Mouse (Mus musculus): Measurements from ENCODE around the gene Wnt5b. TPM values are rescaled to one million over a fixed set of nuclear protein-coding genes. Genes with fewer than 3 reads are reported as not detected.

Wnt5b gene
- polyA plus RNA-seq, 1 experiment from 2014 or later: 4.5 TPM

GRCm38 (mm10) chr6:119480706-119481331 is 63.3 kb downstream of the Wnt5b start:
- peak overlapping the region; percentile 94 for H3K9ac ChIP-seq (ENCODE audit: low read length)
- peak overlapping the region; percentile 85 for H3K4me2 ChIP-seq (replicated peaks; ENCODE audit: low read depth)
- peak; percentile 44 for DNase-seq (ENCODE audit: low spot score)
- H3K36me3 ChIP-seq (ENCODE audit: control insufficient read depth, insufficient read depth, low read length): no peaks in the 10 kb centered on the region; the same call in 1 of the 2 replicates
- H3K4me1 ChIP-seq (replicated peaks; ENCODE audit: control insufficient read depth, insufficient read depth): peaks cover 14% of the 10 kb centered on the region; the same call in 1 of the 2 replicates
- no peaks in the 10 kb centered on the region for H3K9me3 ChIP-seq (ENCODE audit: control insufficient read depth, low read length)
- no peaks in the 10 kb centered on the region for H3K27me3 ChIP-seq (ENCODE audit: control insufficient read depth, insufficient read depth, low read length)
- WGBS: 4% methylated on average over 32 of the region's 33 CpGs
- TF ChIP-seq CTCF (IDR thresholded peaks at IDR 0.05; ENCODE audit: low read depth) (no peak; the same call in 1 of the 2 replicates), EP300 (optimal IDR thresholded peaks at IDR 0.05) (no peak)
- ATAC-seq (ENCODE audit: low FRiP score, low TSS enrichment): peak; percentile 1; the same call in 1 of the 2 replicates
- peak overlapping the region; percentile 99; the same call in 1 of the 2 replicates for H3K27ac ChIP-seq (replicated peaks)
- H3K4me3 ChIP-seq (ENCODE audit: low read depth, low read length): peak overlapping the region; percentile 72

GRCm38 (mm10) chr6:119479876-119480705 is 64.1 kb downstream of the Wnt5b start:
- TF ChIP-seq CTCF (IDR thresholded peaks at IDR 0.05; ENCODE audit: low read depth) (peak; percentile 30; the same call in 1 of the 2 replicates), EP300 (optimal IDR thresholded peaks at IDR 0.05) (no peak)
- no peaks in the 10 kb centered on the region for H3K9me3 ChIP-seq (ENCODE audit: control insufficient read depth, low read length)
- under 1% methylated on average over 68 of the region's 70 CpGs for WGBS
- peak overlapping the region; percentile 94 for H3K9ac ChIP-seq (ENCODE audit: low read length)
- H3K4me1 ChIP-seq (replicated peaks; ENCODE audit: control insufficient read depth, insufficient read depth): peaks cover 14% of the 10 kb centered on the region; the same call in 1 of the 2 replicates
- DNase-seq (ENCODE audit: low spot score) (peak; percentile 74), ATAC-seq (ENCODE audit: low FRiP score, low TSS enrichment) (peak; percentile 30)
- peak overlapping the region; percentile 72 for H3K4me3 ChIP-seq (ENCODE audit: low read depth, low read length)
- H3K36me3 ChIP-seq (ENCODE audit: control insufficient read depth, insufficient read depth, low read length): no peaks in the 10 kb centered on the region; the same call in 1 of the 2 replicates
- no peaks in the 10 kb centered on the region for H3K27me3 ChIP-seq (ENCODE audit: control insufficient read depth, insufficient read depth, low read length)
- H3K27ac ChIP-seq (replicated peaks): peak overlapping the region; percentile 99
- H3K4me2 ChIP-seq (replicated peaks; ENCODE audit: low read depth): peak overlapping the region; percentile 85

GRCm38 (mm10) chr6:119479343-119479875 is 64.7 kb downstream of the Wnt5b start, which contains the start of gene Fbxl14:
Gene Fbxl14 (plus strand): TSS chr6:119479668.
- H3K9me3 ChIP-seq (ENCODE audit: control insufficient read depth, low read length): no peaks in the 10 kb centered on the region
- under 1% methylated on average over 29 of the region's 101 CpGs for WGBS
- peak within 1 kb of the TSS; percentile 85 for H3K4me2 ChIP-seq (replicated peaks; ENCODE audit: low read depth)
- peaks cover 14% of the 10 kb centered on the region; the same call in 1 of the 2 replicates for H3K4me1 ChIP-seq (replicated peaks; ENCODE audit: control insufficient read depth, insufficient read depth)
- no peaks in the 10 kb centered on the region for H3K27me3 ChIP-seq (ENCODE audit: control insufficient read depth, insufficient read depth, low read length)
- H3K4me3 ChIP-seq (ENCODE audit: low read depth, low read length): peak within 1 kb of the TSS; percentile 74
- ATAC-seq (ENCODE audit: low FRiP score, low TSS enrichment) (peak; percentile 90), DNase-seq (ENCODE audit: low spot score) (no peak)
- no peaks in the 10 kb centered on the region; the same call in 1 of the 2 replicates for H3K36me3 ChIP-seq (ENCODE audit: control insufficient read depth, insufficient read depth, low read length)
- TF ChIP-seq CTCF (IDR thresholded peaks at IDR 0.05; ENCODE audit: low read depth) (no peak), EP300 (optimal IDR thresholded peaks at IDR 0.05) (no peak)
- peak within 1 kb of the TSS; percentile 94 for H3K9ac ChIP-seq (ENCODE audit: low read length)
- peak within 1 kb of the TSS; percentile 99 for H3K27ac ChIP-seq (replicated peaks)

- Histone ChIP-seq H3K9me3 (ENCODE audit: control insufficient read depth, low read length) (no peaks in the 10 kb centered on the region), H3K4me2 (replicated peaks; ENCODE audit: low read depth) (peak overlapping the region; percentile 85), H3K4me3 (ENCODE audit: low read depth, low read length) (peak overlapping the region; percentile 74), H3K9ac (ENCODE audit: low read length) (peak overlapping the region; percentile 94), H3K27me3 (ENCODE audit: control insufficient read depth, insufficient read depth, low read length) (no peaks in the 10 kb centered on the region), H3K4me1 (replicated peaks; ENCODE audit: control insufficient read depth, insufficient read depth) (peaks cover 14% of the 10 kb centered on the region; the same call in 1 of the 2 replicates), H3K36me3 (ENCODE audit: control insufficient read depth, insufficient read depth, low read length) (no peaks in the 10 kb centered on the region; the same call in 1 of the 2 replicates), H3K27ac (replicated peaks) (peak overlapping the region; percentile 99)
- WGBS: under 1% methylated on average over 35 of the region's 49 CpGs
- no peak for TF ChIP-seq EP300 (optimal IDR thresholded peaks at IDR 0.05)
- no peak for TF ChIP-seq CTCF (IDR thresholded peaks at IDR 0.05; ENCODE audit: low read depth)
- DNase-seq (ENCODE audit: low spot score) (peak; percentile 89), ATAC-seq (ENCODE audit: low FRiP score, low TSS enrichment) (peak; percentile 93)
Measured at GRCm38 (mm10) chr6:119478560-119479342, 65.4 kb downstream of the Wnt5b start.

- ATAC-seq (ENCODE audit: low FRiP score, low TSS enrichment) (no peak), DNase-seq (ENCODE audit: low spot score) (no peak)
- Histone ChIP-seq H3K27me3 (ENCODE audit: control insufficient read depth, insufficient read depth, low read length) (no peaks in the 10 kb centered on the region), H3K27ac (replicated peaks) (0 out of 2 replicates have a peak overlapping the region, but pooled peaks have one; percentile 14), H3K4me2 (replicated peaks; ENCODE audit: low read depth) (no peak overlapping the region), H3K9me3 (ENCODE audit: control insufficient read depth, low read length) (no peaks in the 10 kb centered on the region), H3K9ac (ENCODE audit: low read length) (no peak overlapping the region), H3K4me1 (replicated peaks; ENCODE audit: control insufficient read depth, insufficient read depth) (peaks cover 14% of the 10 kb centered on the region; the same call in 1 of the 2 replicates), H3K36me3 (ENCODE audit: control insufficient read depth, insufficient read depth, low read length) (no peaks in the 10 kb centered on the region), H3K4me3 (ENCODE audit: low read depth, low read length) (no peak overlapping the region)
- 18% methylated on average over 13 of the region's 13 CpGs for WGBS
- TF ChIP-seq CTCF (IDR thresholded peaks at IDR 0.05; ENCODE audit: low read depth): no peak
- no peak for TF ChIP-seq EP300 (optimal IDR thresholded peaks at IDR 0.05)
Measured at GRCm38 (mm10) chr6:119477686-119478310, 66.3 kb downstream of the Wnt5b start.
